Mouse (Mus musculus): ENCODE measurements around the gene Osbp2.

- TF ChIP-seq CTCF (IDR thresholded peaks at IDR 0.05; ENCODE audit: low read depth, low read length), result no peak
- no peak for TF ChIP-seq GATA2 (IDR thresholded peaks at IDR 0.05; ENCODE audit: borderline replicate concordance, low read depth, low read length)
Measured at GRCm38 (mm10) chr11:3749831-3750230, 113.9 kb downstream of the Osbp2 start.
